Mouse (Mus musculus): ENCODE results near the gene Vmn1r29.

GRCm38 (mm10) chr6:58261737-58262136, 39.6 kb upstream of the Vmn1r29 start, which contains the start of gene Vmn1r28:
- no peak for TF ChIP-seq CTCF (IDR thresholded peaks at IDR 0.05; ENCODE audit: extremely low read depth, insufficient read length, insufficient replicate concordance, low read depth, low read length)
- TF ChIP-seq POLR2A (IDR thresholded peaks at IDR 0.05; ENCODE audit: low read depth, low read length), result no peak

Measured in small intestine, adult 2 months (tissue).